Mouse (Mus musculus) urinary bladder, adult 18-20 months (tissue): ENCODE data around the gene Fam57a.

ENCODE experiments used
- DNase-seq, 2 experiments: peaks; one replicate each; pipeline ENCODE4 v3.0.0; 2022; ENCODE audit warnings: low spot score in 2 of 2, mixed read lengths in 2 of 2

The Fam57a gene

DNA sequence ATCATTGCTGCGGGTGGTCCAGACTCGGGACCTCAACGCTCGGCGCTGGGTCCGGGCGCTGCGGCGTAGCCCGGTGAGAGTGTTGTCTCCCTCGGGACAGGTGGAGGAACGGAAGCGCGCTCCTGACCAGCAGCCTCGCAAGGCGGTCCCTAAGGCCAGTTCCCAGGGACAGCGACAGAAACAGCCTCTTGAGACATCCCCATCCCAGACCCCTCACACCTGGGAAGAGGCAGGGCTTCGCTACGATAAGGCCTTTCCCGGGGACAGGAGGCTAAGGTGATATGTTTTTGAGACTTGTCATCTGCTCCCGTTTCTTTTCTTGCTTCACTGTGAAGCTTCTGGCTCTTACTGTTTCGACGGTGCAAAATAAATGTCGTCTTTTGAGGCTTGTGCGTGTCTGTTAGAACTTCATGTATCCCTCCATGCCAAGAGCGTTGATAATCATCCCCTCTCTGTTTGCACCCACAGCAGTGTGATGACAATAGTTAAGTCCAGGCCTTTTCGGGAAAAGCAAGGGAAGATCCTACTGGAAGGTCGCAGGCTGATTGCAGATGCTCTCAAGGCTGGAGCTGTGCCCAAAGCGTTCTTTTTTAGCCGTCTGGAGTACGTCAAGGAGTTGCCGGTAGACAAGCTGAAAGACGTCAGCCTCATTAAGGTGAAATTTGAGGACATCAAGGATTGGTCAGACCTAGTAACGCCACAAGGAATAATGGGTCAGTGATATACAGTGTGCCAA lies 64.5 kb downstream of the Fam57a start:
- no peak for DNase-seq

GRCm38 (mm10) chr11:76246439-76246838 lies 67.0 kb downstream of the Fam57a start:
- no peak for DNase-seq

DNA sequence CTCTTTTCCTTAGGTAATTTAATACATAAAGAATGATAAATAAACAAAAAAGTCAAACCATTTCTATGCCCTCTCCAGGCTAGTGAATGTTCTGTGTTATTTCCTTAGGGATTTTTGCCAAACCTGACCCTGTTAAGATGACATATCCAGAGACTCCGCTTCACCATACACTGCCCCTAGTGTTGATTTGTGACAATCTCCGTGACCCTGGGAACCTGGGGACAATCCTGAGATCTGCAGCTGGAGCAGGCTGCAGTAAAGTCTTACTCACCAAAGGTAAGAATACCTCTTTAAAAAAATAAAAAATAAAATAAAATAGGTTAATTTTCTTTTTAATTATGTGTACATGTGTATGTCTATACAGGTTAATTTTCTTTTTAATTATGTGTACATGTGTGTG lies 67.8 kb downstream of the Fam57a start:
- no peak for DNase-seq

GRCm38 (mm10) chr11:76252036-76252435 lies 72.6 kb downstream of the Fam57a start:
- no peak for DNase-seq

DNA sequence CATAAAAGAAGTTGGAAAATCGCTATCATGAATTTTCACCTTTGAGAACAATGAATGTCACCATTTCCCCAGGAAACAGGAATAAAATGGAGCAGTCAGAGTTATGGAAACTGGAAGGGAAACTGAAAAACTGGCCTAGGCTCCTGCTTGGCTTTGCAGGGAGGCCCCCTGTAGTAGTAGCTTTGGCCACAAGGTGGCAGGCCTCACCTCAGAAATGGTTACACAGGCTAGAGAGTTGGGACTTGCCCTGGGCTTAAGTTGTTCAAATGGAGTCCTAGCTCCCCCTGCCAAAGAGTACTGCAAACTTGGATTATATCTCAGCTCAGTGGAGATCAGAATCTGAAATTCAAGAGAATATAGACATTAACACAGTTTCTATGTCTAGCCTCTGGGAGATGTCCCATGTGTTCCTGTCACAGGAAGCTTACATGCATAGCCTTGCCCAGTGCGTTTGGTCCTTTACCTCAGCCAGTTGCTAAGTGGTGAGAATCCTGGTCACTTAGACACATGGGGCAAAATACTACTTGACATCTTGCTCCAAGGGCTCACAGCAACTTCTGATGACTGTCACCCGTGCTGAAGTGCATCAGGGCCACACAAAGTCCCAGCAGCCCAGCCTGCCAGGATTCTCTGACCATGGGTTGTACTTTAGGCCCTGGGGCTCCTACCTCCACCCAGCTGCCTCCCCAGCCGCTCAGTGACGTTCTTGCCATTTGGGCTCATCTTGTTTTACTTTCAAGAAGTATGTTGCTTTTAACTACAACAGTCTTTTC lies 73.9 kb downstream of the Fam57a start:
- peak; percentile 75 to 80 for DNase-seq

DNA sequence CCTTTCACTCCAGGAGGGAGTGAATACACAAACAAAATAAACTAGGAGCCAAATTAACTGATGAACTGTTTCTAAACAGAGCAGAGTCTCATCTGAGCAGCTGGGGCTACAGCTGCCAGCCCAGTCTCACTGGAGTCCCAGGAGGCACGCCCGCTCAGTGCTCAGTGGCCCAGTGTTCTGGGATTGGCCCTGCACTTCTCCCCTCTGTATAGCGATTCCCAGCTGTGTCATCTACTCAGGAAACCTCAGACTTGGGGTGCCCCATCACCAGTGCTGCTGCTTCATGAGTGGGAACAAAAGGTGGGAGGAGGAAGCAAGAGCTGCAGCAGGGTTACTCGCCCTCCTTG lies 74.4 kb downstream of the Fam57a start:
- no peak for DNase-seq

- DNase-seq: no peak
Measured at GRCm38 (mm10) chr11:76255431-76256001, 76.0 kb downstream of the Fam57a start.

DNA sequence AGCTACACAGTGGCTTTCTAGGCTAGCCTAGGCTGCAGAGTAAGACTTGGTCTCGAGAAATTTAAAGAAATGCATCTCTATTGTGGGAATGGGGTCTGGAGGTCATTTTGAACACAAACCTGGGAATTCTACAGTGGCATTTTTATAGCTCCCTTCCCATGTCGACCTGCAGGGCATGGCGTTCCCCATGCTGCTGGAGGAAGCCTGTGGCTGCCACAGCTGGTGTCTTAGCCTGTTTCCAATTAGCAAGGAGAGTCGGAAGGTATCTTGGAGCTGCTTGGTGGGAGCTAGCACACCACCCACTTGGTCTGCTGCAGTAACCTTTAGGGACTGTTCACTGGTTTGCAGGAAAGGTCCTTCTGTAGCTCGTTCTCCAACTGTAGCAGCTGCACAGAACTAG lies 76.7 kb downstream of the Fam57a start:
- DNase-seq: no peak

GRCm38 (mm10) chr11:76257386-76257785 lies 77.9 kb downstream of the Fam57a start:
- DNase-seq: no peak

- DNase-seq: no peak
Measured at GRCm38 (mm10) chr11:76258511-76258910, 79.0 kb downstream of the Fam57a start.

DNA sequence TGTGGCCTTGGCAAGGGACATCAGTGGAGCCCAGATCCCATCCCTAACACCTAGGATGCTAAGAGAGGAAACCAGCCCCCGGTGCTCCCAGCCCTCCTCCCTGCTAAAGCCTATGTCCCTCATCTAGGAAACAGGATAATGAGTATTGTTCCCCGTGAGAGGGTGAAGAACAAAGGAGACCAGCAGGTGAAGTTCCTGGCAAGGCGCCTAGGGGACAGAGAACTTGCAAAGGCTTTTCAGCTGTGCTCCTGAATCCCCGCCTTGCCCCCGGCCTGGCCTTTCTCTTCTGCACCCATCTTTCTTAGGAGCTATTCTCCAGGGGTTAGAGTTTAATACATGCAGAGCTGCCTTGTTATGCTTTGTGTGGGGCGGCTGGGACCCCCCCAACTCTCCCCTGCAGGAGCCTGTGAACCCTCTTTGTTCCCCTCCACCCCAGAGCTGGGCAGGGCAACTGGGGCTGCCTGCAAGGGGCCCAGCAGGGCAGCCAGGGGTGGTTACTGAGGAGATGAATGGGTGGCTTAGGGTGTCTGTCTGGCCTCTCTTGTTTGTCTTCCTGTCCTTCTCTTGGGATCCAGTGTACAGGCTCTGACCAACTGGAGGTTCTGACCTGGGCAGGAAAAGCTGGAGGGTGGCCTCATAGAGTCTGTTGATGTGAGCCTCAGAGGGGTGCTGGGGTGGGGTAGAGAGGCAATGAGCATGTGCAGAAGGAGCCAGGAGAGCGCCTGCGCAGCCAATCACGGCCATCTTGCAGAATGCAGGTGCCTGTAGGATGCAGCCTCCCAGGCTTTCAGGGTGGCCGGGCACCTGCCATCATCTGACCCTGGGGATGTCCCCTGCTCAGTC lies 81.0 kb downstream of the Fam57a start:
- DNase-seq: no peak

DNA sequence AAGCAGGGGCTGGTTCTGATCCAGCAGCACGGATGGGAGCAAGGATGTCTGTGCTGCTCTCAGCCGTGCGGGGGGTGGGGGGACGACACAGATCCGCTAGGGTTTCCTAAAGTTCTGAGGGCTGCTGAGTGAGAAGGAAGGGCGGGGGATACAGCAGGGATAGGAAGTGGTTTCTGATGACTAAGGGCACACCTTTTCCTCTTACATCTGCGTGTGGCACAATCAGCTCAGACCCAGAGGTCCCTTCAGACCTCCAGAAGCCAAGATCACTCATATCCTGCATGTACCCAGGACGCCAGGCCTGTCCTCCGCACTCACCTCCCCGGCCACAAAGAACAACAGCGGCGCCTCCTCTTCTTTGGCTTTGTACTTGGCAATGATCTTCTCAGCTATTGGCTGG lies 81.8 kb downstream of the Fam57a start:
- no peak for DNase-seq

- DNase-seq: no peak
Measured at GRCm38 (mm10) chr11:76262611-76263351, 83.3 kb downstream of the Fam57a start.
